Mouse (Mus musculus) heart, postnatal 25 days (tissue): ENCODE data around the gene Uvrag. TPM values are rescaled to one million over a fixed set of nuclear protein-coding genes. Genes with fewer than 3 reads are reported as not detected.

Experiments
- DNase-seq: peaks from one replicate; pipeline ENCODE4 v3.0.0; 2022; ENCODE audit warnings: low spot score
- intact Hi-C: fragments of 180-260 bp; cut with DNase I; formaldehyde crosslinking; loops from one replicate; pipeline ENCODE4 v1.15.1; 2025
- total RNA-seq, 2 experiments: library from RNA; stranded (reverse); gene quantifications; 2 replicates each; pipeline ENCODE4 v1.2.3; 2021

Gene Uvrag
- total RNA-seq, 2 experiments from 2014 or later = 24.9 to 26.3 TPM

DNA sequence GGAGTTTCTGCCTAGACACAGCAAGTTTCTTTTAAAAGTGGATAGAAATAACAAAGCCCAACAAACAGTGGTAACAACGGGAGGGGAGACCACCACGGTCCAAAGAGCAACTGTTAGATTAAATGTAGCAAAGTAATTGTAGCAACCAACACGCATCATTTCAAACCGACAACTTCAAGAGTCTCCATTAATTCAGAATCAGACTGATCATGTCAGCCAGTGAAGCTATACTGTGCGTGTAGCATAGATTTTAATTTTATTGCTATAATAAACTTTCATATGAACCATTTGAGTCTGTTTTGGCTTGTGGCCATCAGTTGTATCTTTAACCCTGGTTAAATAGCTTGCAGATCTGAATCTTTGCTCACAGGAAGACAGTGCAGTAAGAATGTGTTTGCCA is 107.1 kb downstream of the Uvrag start:
- intact Hi-C loops = no loop called here
- DNase-seq = no peak

DNA sequence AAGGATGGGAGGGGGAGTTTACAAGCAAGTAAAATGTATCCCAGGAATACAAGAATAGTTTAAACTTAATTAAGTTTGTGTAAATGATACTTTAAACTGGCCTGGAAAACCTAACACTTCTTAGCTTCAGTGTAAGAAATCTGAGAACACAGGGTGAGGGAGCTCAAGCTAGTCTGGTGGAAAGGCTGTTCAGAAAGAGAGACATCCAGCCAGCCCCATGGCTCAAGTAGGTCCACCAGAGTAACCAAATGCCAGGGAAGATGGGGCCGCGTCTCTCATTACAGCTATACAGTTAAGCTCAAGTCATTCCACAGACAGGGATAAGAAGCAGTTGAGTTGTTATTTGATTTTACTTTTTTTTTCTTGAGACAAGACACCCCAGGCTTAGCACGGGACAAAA is 107.6 kb downstream of the Uvrag start:
- intact Hi-C loops = no loop called here
- no peak for DNase-seq

DNA sequence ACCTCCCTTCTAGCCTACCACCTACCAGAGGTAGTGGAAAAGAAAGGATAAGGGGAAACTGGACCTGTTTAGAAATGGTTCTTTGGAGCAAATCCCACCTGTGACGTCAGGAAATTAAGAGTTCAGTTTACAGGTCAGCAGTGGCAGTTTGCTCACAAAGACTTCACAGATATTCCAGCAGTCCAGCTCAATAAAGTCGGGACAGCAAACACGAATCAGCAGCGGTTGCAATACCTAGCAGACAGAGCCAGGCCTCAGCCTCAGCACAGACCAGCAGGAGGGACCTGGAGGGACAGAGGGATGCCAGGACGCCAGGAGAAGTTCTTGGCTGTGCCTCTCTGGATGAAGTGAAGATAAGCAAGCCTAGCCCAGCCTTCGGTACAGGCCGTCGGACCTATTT is 108.9 kb downstream of the Uvrag start:
- intact Hi-C loops = no loop called here
- no peak for DNase-seq

DNA sequence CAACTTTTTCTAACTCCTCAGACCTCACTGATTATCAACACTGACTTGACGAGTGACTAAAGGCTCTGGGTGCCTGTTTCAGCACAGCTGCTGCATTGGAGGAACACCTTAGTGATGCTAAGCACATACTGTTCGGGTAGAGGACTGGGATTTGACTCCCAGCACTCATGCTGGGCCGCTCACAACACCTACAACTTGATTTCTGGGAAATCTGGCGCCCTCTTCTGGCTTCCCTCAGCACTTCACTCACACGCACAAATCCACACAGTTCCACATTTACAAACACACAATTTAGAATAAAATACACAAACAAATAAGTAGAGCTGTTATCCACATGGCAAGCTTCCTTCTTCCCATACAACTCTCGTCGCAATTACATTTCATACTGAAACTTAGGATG is 112.8 kb downstream of the Uvrag start:
- intact Hi-C loops = no loop called here

DNA sequence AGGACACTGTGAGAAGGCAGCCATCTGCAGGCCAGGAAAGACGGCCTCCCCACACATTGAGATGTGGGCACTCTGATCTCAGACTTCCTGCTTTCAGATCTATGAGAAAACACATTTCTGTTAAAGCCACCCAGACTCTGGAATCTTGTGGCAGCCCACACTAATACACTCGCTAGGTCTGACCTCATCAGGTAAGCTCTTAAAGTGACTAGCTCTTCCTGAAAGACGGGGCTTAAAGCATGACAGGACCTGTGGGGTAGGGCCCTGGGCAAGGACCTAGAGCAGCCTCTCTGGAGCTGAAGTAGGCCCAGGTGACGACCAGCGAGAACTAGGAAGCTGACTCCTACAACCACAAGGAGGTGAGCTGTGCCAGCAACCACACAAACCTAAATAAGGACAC is 113.8 kb downstream of the Uvrag start:
- DNase-seq = no peak
- intact Hi-C loops = no loop called here

More for the DNA sequence above, 112.8 kb downstream of the Uvrag start:
- DNase-seq = no peak

DNA sequence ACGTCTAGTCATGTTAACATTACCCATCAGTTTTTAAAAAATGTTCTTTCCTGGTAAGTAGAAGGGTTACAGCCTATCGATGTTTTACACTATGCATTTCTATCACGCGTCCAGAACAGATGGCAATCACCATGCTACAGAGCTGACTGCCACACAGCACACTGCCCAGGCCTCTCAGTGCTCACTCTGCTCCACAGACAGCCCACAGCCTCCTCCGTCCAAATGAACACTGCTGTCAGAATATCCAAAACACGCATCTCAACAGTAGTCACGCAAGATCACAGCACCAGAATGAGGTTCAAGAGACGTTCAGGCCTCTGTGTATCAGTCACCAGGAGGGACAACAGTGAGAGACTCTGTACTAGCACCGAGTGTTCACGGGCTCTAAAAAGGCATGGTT is 115.0 kb downstream of the Uvrag start:
- intact Hi-C loops = no loop called here
- DNase-seq = no peak

DNA sequence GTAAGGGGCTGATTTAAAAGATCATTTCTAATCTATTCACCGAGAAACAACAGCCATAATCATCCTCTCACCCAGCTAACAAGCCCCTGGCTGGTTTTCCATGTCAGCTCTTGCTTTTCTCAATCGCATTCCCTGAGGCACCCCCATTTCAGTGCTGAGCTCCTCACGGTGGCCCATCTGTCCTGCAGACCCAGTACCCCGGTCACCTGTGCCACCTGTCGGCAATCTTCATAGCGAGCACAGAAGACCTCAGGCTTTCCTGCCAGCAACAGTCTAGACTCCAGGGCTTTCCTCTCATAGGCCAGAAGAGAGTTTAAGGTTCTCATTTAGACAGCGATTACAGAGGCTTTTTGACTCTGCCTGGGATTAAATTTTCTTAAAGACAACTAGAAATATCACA is 115.7 kb downstream of the Uvrag start:
- intact Hi-C loops = no loop called here
- no peak for DNase-seq

DNA sequence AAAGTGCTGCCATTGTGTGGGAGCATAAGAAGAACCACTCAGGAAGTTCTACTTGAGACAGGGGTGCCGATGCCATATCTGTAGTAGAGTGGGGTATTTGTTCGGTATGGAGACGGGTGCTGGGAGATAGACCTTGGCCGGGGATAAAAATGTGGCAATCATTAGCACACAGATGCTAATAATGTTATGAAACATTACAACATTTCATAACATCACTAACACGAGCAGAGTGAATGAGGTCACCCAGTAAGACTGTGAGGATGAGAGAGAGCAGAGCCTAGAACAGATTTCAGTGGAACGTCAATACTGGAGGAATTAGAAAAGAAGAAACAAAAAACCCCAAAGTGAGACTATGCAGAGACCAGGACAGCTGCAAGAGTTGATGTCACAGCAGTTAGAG is 116.2 kb downstream of the Uvrag start:
- intact Hi-C loops = loop anchor here (5.0 kb wide), 1 partner anchor 187 kb away; the partner anchor contains the start of gene Wnt11
- DNase-seq = no peak

DNA sequence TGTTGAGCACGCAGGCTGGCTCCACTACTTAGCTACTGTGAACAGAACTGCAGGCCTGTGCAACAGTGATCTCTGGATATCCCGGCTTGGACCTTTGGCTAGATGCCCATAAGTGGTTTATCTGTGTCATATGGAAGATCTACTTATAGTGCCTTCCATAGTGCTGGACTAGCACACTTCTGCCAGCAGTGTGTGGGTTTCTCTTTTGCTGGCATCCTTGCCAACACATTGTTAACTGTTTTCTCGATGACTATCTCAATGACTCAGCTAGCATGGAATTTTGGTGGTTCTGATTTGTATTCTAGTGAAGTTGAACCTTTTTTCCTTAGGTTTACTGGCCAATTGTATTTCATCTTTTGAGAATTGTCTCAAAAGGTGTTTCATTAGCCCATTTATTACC is 117.0 kb downstream of the Uvrag start:
- no peak for DNase-seq
- intact Hi-C loops = loop anchor here (5.0 kb wide), 1 partner anchor 187 kb away; the partner anchor contains the start of gene Wnt11

DNA sequence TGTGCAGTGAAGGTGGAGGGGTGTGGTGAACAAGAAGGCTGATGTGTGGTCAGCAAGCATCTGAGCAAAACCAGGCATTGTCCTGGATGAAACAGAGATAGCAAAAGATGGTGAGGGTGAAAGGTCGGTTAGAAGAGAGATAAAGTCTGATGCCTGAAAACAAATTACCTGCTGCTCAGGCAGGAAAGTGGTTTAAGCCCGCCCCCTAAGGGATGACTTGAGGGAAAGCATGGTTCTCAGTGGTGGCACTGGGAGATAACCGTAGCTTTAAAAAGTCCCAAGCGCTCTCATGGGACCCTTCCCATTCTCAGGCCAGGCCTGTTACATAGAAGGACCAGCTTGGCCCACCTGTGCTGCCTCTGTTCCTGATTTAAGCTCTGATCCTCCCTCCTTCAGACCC is 119.7 kb downstream of the Uvrag start:
- intact Hi-C loops = loop anchor here (5.0 kb wide), 1 partner anchor 184 kb away; the partner anchor contains the start of gene Wnt11
- DNase-seq = no peak

DNA sequence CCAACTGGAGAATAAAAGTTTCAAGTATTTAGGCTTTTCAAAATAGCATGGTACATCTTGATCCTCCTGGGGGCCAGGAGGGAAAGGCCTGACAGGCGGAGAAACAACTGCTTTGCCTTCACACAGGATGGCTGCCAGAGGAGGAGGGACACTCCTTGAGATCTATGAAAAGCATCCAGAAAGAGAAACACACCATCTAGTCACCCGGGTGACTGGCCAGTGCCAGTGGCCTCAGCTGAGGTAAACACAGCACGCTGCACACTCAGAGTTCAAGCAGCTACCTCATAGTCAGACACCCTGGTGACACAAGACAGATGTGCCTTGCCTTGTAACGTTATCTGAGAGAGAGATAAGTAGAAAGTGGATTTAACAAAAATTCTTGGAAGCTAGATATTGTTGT is 120.6 kb downstream of the Uvrag start:
- DNase-seq = peak; percentile 33
- intact Hi-C loops = loop anchor here (5.0 kb wide), 1 partner anchor 183 kb away; the partner anchor contains the start of gene Wnt11

DNA sequence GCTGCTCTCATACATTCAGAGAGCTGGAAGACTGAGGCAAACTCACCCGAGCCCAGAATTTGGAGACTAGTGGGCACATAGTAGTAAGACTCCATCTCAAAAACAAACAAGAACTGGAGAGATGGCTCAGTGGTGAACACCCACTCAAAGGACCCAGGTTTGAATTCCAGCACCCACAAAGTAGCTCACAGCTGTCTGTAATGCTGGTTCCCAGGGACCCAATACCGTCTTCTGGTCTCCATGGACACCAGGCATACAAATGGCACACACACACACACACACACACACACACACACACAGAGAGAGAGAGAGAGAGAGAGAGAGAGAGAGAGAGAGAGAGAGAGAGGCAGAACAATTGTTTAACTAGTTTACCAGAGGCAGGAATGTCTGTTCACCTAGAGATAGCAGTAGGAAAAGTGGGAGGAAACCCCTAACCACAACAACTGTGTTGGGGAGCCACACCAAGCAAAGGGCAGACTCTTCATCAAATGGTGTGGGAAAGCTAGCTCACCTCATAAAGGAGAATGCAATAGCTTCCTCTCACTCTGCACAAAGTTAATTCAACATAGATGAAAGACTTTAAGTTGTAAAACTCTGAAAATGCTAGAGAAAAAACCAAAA is 123.6 kb downstream of the Uvrag start:
- intact Hi-C loops = no loop called here

DNA sequence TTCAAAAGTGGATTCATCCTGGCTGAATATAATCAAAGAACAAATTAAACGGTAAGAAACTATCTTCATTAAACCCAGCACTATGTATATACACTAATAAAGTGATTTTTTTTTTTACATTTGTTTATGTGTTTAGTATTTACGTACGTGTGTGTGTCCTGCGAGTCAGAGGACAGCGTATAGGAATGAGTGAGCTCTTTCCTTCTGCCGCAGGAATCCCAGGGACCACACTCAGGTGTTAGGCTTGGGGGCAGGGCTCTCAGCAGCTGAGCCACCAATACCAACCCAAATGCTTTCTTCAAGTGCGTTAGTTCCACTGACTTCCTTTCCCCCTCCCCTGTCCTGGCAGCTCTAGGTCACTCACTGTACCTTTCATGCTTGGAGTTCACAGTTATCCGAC is 125.0 kb downstream of the Uvrag start:
- DNase-seq = no peak
- intact Hi-C loops = no loop called here

More for the DNA sequence above, 123.6 kb downstream of the Uvrag start:
- no peak for DNase-seq

DNA sequence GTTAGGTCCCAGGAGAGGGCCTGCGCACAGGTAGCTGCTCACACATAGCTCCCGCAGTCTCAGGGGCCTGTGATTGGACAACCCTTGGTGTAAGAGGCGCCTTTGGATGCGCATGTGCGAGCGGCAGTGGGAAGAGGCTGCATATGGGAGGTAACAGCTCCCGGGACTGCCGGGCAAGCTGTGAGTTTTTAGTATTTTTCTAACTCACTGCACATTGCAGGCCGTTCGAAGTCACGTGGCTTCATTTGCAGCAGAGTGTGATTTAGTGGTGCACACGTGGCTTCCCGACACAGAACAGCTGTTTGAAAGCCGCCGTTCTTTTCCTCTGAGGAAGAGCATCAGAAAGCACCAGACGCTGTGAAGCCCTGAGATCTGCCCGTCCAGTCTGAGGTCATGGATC is 125.5 kb downstream of the Uvrag start:
- intact Hi-C loops = no loop called here
- no peak for DNase-seq

DNA sequence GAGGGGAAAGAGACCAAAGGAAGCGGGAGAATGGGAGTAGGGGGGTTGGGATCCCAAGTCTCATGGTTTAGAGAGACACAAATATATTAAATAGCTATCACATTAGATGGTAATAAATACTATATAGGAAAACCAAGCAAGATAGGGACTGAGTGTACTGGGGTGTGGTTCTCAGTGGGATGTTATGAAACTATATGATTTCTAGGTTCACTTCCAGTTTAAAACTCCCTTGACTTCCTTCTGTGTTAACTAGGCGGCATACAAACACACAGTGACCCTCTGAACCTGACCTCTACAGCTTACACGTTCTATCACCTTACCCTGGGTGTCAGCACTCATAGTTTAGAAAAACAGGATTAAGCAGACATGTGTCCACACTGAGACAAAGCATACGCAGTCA is 126.3 kb downstream of the Uvrag start:
- no peak for DNase-seq
- intact Hi-C loops = no loop called here

DNA sequence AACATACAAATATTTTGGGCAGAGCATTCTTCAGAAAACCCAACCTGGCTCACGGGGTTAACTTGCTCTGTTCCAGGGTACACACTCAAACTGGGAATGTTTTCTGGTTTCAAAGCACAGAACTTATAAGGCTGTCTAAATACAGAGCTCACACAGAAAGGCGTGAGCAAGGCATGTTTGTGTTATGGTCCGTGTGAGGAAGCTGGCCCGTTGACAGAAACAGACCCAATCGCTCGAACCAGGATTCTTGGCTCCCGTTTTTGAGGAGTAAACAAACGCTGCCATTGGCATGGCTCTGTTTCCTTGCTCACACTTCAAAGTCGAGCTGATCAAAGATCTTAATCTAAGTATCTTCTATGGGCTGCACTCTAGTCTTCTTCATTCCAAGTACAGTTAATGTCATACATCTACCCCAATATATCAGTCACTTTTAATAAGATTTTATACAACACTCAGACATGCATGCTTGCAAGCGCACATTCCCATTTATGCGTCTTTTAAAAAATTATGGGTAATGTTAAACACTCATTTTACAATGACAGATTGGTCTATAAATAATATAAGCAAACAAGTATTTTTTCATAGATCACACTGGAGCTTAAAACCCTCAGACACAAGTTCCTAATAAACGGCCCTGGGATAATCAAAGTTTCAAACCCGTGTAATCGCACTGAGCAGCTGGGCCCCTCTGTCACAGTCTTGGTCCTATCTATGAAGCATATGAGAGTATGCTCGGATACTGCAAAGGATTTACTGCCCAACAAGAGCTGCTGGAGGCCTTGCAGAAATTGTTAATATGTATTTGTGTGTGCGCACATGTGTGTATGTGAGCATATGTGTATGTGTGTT is 133.2 kb downstream of the Uvrag start:
- intact Hi-C loops = no loop called here
- DNase-seq = no peak

DNA sequence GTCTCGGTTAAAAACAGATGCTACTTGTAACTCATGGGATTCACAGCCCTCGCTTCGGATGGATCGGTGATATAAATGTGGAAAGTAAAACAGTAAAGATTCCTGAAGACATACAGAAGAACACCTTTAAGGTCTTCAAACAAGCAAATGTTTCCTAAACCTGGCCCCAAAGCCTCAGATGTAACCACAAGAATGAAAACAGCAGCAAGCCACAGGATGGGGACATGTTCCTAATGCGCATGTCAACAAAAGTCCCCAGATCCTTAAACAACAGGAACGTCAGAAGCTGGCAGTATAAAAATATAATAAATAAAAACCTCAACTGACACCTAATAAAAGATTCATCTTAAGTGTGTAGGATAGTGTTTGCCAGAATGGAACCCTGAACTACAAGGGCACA is 137.7 kb downstream of the Uvrag start:
- no peak for DNase-seq
- intact Hi-C loops = no loop called here

DNA sequence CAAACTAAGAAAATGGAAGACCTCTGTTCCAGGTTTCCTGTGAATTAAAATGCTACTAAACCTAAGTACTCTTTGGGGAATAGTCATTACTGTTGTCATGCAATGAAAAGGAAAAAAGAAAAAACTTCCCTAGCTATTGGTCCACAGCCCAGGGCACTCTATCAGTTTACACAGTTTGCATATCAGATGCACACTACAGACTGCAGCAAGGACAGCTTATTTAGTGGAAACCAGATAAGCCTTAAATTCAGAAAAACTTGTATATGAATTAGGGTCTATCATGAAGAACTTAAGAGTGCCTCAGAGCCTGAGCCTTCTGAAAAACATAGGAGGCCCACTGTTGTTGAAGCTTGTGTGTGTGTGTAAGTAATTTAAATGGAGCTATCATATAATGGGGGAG is 142.2 kb downstream of the Uvrag start:
- no peak for DNase-seq
- intact Hi-C loops = no loop called here

DNA sequence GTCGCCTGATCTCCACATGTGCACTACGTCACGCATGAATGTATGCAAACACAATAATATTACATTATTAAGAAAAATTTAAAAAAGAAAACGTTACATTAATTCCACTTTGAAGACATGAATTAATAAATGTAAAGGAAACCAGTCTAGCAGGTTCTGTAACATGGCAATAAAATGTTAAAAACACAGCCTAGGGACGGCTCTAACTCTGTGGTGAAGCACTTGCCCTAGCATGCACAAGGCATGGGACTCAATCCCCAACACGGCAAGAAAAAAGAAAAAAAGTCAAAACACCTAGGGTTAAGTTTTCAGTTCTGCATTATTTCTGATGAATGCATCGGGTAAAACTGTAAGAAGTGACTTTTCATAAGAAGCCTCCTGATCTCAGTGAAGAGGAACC is 143.2 kb downstream of the Uvrag start:
- DNase-seq = no peak
- intact Hi-C loops = no loop called here

DNA sequence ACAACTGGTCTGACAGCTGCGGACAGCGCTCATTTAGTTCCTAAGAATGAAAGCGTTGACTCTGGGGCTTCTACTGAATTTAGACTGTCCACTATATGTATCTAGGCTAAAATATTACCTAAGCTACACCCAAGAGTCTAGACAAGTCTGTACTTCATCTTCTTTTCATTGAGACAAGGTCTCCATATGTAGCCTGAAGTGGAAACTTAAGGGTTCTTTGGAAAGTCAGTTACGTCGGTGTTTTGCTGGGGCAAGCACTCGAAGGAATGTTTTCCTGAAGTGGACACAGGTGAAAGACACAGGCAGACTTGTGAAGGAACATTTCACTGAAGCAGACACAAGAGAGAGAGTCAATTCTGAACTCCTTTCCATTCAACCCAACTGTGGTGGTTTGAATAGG is 144.2 kb downstream of the Uvrag start:
- intact Hi-C loops = no loop called here
- DNase-seq = no peak

DNA sequence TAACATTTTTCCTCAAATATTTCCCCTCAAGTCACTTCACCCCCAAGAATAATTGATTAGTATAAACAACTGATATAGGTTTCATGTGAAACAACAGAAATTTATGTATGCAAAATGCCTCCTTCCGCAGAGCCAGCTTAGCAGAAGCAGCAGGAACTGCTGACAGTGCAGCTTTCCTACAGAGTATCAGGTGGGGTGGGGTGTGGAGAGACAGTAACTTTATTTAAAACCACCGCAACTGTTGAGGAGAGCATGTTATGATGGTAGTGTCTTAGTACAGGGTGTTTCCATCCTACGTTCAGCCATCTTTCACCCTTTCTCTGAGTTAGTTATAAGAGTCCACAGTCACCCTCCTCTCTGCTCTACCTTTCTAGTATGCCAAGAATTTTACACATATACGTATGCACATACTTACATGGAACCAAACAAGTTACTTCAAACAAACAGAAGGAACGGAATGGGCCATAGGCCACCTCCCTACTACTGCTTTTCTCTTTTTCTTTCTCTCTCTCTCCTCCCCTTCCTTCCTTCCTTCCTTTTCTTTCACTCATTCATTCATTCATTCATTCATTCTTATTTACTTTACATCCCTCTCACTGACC is 145.7 kb downstream of the Uvrag start:
- intact Hi-C loops = no loop called here
- DNase-seq = no peak
